8 mouse cellular contexts compared by ENCODE assay signal in the genomic region with DNA sequence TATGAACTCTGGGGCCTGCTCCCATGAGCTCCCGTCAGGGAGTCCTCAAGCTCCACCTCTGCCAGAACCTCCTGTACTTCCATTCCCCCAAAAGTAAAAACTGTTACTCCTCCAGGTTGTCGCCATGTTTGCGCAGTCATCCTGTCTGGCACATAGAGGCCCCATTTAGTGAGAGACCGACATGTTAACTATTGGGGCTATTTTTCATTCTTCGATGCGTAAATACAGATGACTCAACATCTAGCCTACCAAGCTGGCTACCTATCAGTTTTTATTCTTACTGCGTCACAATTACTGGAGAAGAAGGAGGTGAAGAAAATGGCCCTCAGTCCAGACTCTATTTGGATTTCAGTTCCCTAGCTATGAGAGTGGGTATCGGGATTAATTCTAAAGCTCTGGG.
DNase-seq lines count a peak whose midpoint lies in the region; ATAC-seq lines count a peak whose summit lies in the region.

No protein-coding gene starts in this region.

- H3K9ac ChIP-seq in lung, embryonic 15.5 days: no peak overlapping the region
- no peak overlapping the region for H3K9ac ChIP-seq in embryonic facial prominence, embryonic 15.5 days
- H3K9ac ChIP-seq in intestine, embryonic 16.5 days (ENCODE audit: low read depth, low read length): peak overlapping the region; percentile 70
- H3K9ac ChIP-seq in neural tube, embryonic 15.5 days (replicated peaks): peak overlapping the region; percentile 71; the same call in 1 of the 2 replicates

- peaks cover 30% of the 10 kb centered on the region for H3K4me1 ChIP-seq in lung, embryonic 15.5 days
- peaks cover 31% of the 10 kb centered on the region for H3K4me1 ChIP-seq in embryonic facial prominence, embryonic 15.5 days
- H3K4me1 ChIP-seq in intestine, embryonic 16.5 days (ENCODE audit: control insufficient read depth, insufficient read depth, low read length): peaks cover 13% of the 10 kb centered on the region
- H3K4me1 ChIP-seq in neural tube, embryonic 15.5 days: peaks cover 39% of the 10 kb centered on the region

- no peaks in the 10 kb centered on the region for H3K36me3 ChIP-seq in lung, embryonic 15.5 days
- no peaks in the 10 kb centered on the region for H3K36me3 ChIP-seq in embryonic facial prominence, embryonic 15.5 days
- H3K36me3 ChIP-seq in intestine, embryonic 16.5 days (ENCODE audit: control insufficient read depth, insufficient read depth, low read length): no peaks in the 10 kb centered on the region
- no peaks in the 10 kb centered on the region for H3K36me3 ChIP-seq in neural tube, embryonic 15.5 days

- H3K27me3 ChIP-seq in lung, embryonic 15.5 days: peaks cover 60% of the 10 kb centered on the region
- peaks cover 52% of the 10 kb centered on the region for H3K27me3 ChIP-seq in embryonic facial prominence, embryonic 15.5 days
- H3K27me3 ChIP-seq in intestine, embryonic 16.5 days (replicated peaks; ENCODE audit: control insufficient read depth, insufficient read depth, low read length): peaks cover 39% of the 10 kb centered on the region
- H3K27me3 ChIP-seq in neural tube, embryonic 15.5 days (replicated peaks): peaks cover 22% of the 10 kb centered on the region

- H3K27ac ChIP-seq in lung, embryonic 15.5 days: no peak overlapping the region
- H3K27ac ChIP-seq in embryonic facial prominence, embryonic 15.5 days (replicated peaks): no peak overlapping the region
- no peak overlapping the region for H3K27ac ChIP-seq in intestine, embryonic 16.5 days (ENCODE audit: low read length)
- H3K27ac ChIP-seq in neural tube, embryonic 15.5 days (replicated peaks): no peak overlapping the region

- H3K4me2 ChIP-seq in lung, embryonic 15.5 days: peak overlapping the region; percentile 98
- peak overlapping the region; percentile 100 for H3K4me2 ChIP-seq in embryonic facial prominence, embryonic 15.5 days (replicated peaks)
- peak overlapping the region; percentile 100 for H3K4me2 ChIP-seq in intestine, embryonic 16.5 days (ENCODE audit: low read depth, low read length)
- peak overlapping the region; percentile 99 for H3K4me2 ChIP-seq in neural tube, embryonic 15.5 days

- no peaks in the 10 kb centered on the region for H3K9me3 ChIP-seq in lung, embryonic 15.5 days
- no peaks in the 10 kb centered on the region for H3K9me3 ChIP-seq in embryonic facial prominence, embryonic 15.5 days (replicated peaks)
- no peaks in the 10 kb centered on the region for H3K9me3 ChIP-seq in intestine, embryonic 16.5 days (ENCODE audit: control insufficient read depth, low read length)
- H3K9me3 ChIP-seq in neural tube, embryonic 15.5 days (replicated peaks): no peaks in the 10 kb centered on the region

- peak overlapping the region; percentile 57 for H3K4me3 ChIP-seq in lung, embryonic 15.5 days
- H3K4me3 ChIP-seq in embryonic facial prominence, embryonic 15.5 days (replicated peaks): peak overlapping the region; percentile 69
- peak overlapping the region; percentile 78; the same call in 1 of the 2 replicates for H3K4me3 ChIP-seq in intestine, embryonic 16.5 days (ENCODE audit: low read length)
- peak overlapping the region; percentile 92 for H3K4me3 ChIP-seq in neural tube, embryonic 15.5 days (replicated peaks)

- WGBS in lung, embryonic 15.5 days: 68% methylated on average over 8 of the region's 8 CpGs
- 73% methylated on average over 8 of the region's 8 CpGs for WGBS in embryonic facial prominence, embryonic 15.5 days
- WGBS in intestine, embryonic 16.5 days: 78% methylated on average over 8 of the region's 8 CpGs
- 71% methylated on average over 8 of the region's 8 CpGs for WGBS in neural tube, embryonic 15.5 days

- no peak for ATAC-seq in lung, embryonic 15.5 days (ENCODE audit: borderline replicate concordance, extremely low read depth, low FRiP score, low TSS enrichment)
- ATAC-seq in embryonic facial prominence, embryonic 15.5 days (ENCODE audit: insufficient number of reproducible peaks, low FRiP score, low TSS enrichment, low read depth): no peak
- ATAC-seq in intestine, embryonic 16.5 days: no peak
- ATAC-seq in neural tube, embryonic 15.5 days (ENCODE audit: low FRiP score): no peak; the same call in 1 of the 2 replicates
- ATAC-seq in CD4-positive, CD25-positive, alpha-beta regulatory T cell, adult 4 months: no peak

- no peak for DNase-seq in lung, adult 18-20 months
- no peak for DNase-seq in embryo, embryonic 10 days (ENCODE audit: low spot score)
- no peak for DNase-seq in kidney, postnatal 14 days

Comparison
In these comparisons a context has a peak if more than half of its experiments do, and no peak if none do; other contexts are left out.
1. H3K9ac ChIP-seq: peak in intestine, embryonic 16.5 days (single experiment) and neural tube, embryonic 15.5 days (single experiment); none in lung, embryonic 15.5 days (single experiment) and embryonic facial prominence, embryonic 15.5 days (single experiment).
2. Peak in every context shown above with its lines, with median percentiles within 50 percentile points of each other: H3K4me2 ChIP-seq and H3K4me3 ChIP-seq.